Mouse (Mus musculus) limb, embryonic 13.5 days (tissue): ENCODE measurements around the gene C5ar1. TPM values are rescaled to one million over a fixed set of nuclear protein-coding genes. Genes with fewer than 3 reads are reported as not detected.

Source experiments
- ATAC-seq: fragments of 200-750 bp; cut with Nextera tagmentation; 2 replicates; pipeline ENCODE4 v1.8.0; 2017; ENCODE audit warnings: low read depth, moderate number of reproducible peaks, moderate TSS enrichment; ENCODE audit not compliant: low FRiP score
- H3K27ac ChIP-seq: fragments of 300-500 bp; sonication (generic); 2 replicates; pipeline ENCODE4 v1.5.1; 2015; ENCODE audit warnings: inconsistent platforms, mild to moderate bottlenecking, moderate library complexity
- H3K27me3 ChIP-seq: fragments of 300-500 bp; sonication (generic); 2 replicates; pipeline ENCODE4 v1.6.1; 2015; ENCODE audit warnings: mild to moderate bottlenecking, inconsistent platforms
- H3K36me3 ChIP-seq: fragments of 300-500 bp; sonication (generic); 2 replicates; pipeline ENCODE4 v1.6.1; 2015; ENCODE audit warnings: inconsistent platforms, mild to moderate bottlenecking, moderate library complexity
- H3K4me1 ChIP-seq: fragments of 300-500 bp; sonication (generic); 2 replicates; pipeline ENCODE4 v1.6.1; 2015; ENCODE audit warnings: inconsistent platforms
- H3K4me2 ChIP-seq: fragments of 300-500 bp; sonication (generic); replicated peaks from 2 replicates; pipeline ENCODE4 v1.6.1; 2015; ENCODE audit warnings: inconsistent platforms, mild to moderate bottlenecking, moderate library complexity
- H3K4me3 ChIP-seq: fragments of 300-500 bp; sonication (generic); 2 replicates; pipeline ENCODE4 v1.5.1; 2015; ENCODE audit warnings: moderate library complexity, mild to moderate bottlenecking, inconsistent platforms
- H3K9ac ChIP-seq: fragments of 300-500 bp; sonication (generic); 2 replicates; pipeline ENCODE4 v1.6.1; 2015; ENCODE audit warnings: mild to moderate bottlenecking, inconsistent platforms
- H3K9me3 ChIP-seq: fragments of 300-500 bp; sonication (generic); 2 replicates; pipeline ENCODE4 v1.6.1; 2016; ENCODE audit warnings: inconsistent platforms
- WGBS: fragments of 180-500 bp; shearing (Covaris S2); methylation state at CpG from one replicate; pipeline ENCODE4 v1.1.7; 2015; 5-methylcytosine and 5-hydroxymethylcytosine counted together
- polyA plus RNA-seq: library from polyadenylated mRNA; unstranded; fragments of >200 nt; fragmentation: Nextera tagmentation; extraction: Ambion mirVana; gene quantifications from 2 replicates; pipeline ENCODE4 v1.2.1, GENCODE M21; 2015

Gene C5ar1
- polyA plus RNA-seq, 1 experiment from 2014 or later = 2.4 TPM

DNA sequence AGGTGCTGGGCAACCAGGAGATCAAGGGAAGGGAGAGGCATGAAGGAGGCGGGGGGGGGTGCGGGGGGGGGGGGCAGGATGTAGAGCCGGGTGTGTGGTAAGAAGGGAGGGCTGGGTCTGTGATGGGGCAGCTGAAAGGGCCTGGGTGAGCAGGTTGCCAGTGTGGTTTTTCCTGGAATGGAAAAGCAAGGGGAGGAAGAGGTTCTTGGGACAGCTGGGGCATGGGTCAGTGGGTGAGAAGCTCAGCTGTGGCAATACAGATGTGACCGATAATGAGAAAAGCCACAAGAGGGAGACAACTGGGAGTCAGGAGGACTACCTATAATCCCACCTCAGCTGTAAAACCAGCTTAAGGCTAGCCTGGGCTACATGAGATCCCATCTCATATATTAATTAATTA is 13.4 kb downstream of the C5ar1 start:
- H3K4me3 ChIP-seq = no peak overlapping the region
- H3K27me3 ChIP-seq = no peaks in the 10 kb centered on the region
- ATAC-seq = no peak
- H3K4me2 ChIP-seq = no peak overlapping the region
- H3K36me3 ChIP-seq = no peaks in the 10 kb centered on the region
- H3K27ac ChIP-seq = no peak overlapping the region
- H3K9me3 ChIP-seq = no peaks in the 10 kb centered on the region
- WGBS = 50% methylated on average over 1 of the region's 4 CpGs
- no peaks in the 10 kb centered on the region for H3K4me1 ChIP-seq
- no peak overlapping the region for H3K9ac ChIP-seq

DNA sequence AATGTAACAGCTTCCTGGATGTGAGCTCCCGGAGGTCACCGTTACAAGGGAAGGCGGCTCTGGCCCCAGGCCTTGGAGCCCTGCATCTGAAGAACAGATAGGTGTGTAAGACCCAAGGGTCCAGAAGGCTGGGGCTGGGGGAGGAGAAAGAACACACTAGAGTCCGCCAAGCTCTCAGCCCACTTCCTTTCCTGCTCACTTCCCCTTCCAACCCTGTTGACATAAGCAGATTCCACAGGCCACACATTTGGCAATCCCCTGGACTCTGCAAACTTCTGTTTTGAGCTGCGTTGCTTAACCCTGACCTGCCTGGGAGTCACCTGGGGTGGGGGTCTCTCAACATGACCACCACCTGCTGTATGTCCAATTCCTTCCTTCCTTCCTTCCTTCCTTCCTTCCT is 15.3 kb downstream of the C5ar1 start, which contains the start of gene C5ar2:
Gene C5ar2 (minus strand): TSS at position 88 of the 400 bp plus-strand sequence.
- WGBS = 67% methylated on average over 5 of the region's 5 CpGs

DNA sequence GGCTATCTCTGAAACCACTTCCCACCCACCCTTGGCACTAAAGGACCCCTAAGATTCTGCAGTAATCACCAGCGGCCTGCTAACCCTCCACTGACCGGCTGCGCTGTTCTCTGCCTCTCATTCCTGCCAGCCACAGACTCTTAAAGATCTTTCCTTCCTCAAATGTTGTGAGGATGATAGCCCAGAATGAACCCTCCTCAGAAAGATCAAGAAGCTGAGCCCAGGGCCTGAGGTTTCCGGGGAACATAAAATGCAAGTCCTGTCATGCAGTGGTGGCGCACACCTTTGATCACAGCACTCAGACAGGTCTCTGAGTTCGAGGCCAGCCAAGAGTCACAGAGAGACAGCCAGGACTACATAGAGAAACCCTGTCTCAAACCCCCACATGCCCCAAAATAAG is 17.1 kb downstream of the C5ar1 start:
- 78% methylated on average over 6 of the region's 6 CpGs for WGBS

More for the DNA sequence above, 15.3 kb downstream of the C5ar1 start, which contains the start of gene C5ar2:
- H3K4me2 ChIP-seq = no peak within 1 kb of the TSS
- no peaks in the 10 kb centered on the region for H3K36me3 ChIP-seq
- H3K27me3 ChIP-seq = no peaks in the 10 kb centered on the region
- H3K9me3 ChIP-seq = no peaks in the 10 kb centered on the region
- H3K27ac ChIP-seq = no peak within 1 kb of the TSS
- H3K9ac ChIP-seq = no peak within 1 kb of the TSS
- no peaks in the 10 kb centered on the region for H3K4me1 ChIP-seq
- ATAC-seq = no peak
- H3K4me3 ChIP-seq = no peak within 1 kb of the TSS

DNA sequence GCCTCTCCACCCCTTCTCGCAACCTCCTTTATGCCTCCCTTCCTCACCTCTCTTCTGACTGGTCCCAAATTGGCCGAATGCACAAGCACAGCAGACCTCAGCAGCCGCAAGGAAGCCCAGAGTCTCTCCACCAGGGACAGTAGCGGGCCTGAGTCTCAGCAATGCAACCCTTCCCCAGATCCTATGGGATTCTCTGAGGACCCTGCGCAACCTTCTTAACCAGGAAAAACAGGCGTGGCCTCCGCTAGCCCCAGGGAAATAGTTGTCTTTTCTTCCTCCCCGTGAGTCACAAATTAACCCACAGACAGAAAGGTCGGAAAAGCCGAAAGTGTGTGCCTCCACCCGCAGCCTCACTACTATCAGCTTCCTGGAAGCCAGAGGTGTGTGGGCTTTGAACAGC is 17.6 kb downstream of the C5ar1 start:
- H3K4me1 ChIP-seq = no peaks in the 10 kb centered on the region

More for the DNA sequence above, 17.1 kb downstream of the C5ar1 start:
- Histone ChIP-seq H3K4me2 (no peak overlapping the region), H3K4me1 (no peaks in the 10 kb centered on the region), H3K9ac (no peak overlapping the region), H3K27ac (no peak overlapping the region), H3K36me3 (no peaks in the 10 kb centered on the region), H3K27me3 (no peaks in the 10 kb centered on the region), H3K9me3 (no peaks in the 10 kb centered on the region), H3K4me3 (no peak overlapping the region)
- no peak for ATAC-seq

DNA sequence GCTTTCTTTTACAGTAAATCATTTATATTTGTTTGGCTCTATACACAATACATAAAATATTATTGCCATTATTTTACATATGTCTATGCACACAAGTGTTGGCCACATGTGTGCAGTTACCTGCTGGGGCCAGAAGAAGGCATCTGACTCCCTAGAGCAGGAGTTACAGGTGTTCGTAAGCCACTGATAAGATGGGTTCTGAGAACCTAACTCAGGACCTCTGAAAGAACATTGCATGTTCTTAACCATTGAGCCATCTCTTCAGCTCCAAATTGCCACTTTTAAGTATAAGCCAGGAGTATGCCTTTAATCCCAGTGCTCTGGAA is 18.4 kb downstream of the C5ar1 start:
- no peak overlapping the region for H3K4me2 ChIP-seq
- no peaks in the 10 kb centered on the region for H3K36me3 ChIP-seq
- H3K4me1 ChIP-seq = no peaks in the 10 kb centered on the region
- H3K9ac ChIP-seq = no peak overlapping the region
- ATAC-seq = no peak
- 79% methylated on average over 1 of the region's 1 CpGs for WGBS
- no peaks in the 10 kb centered on the region for H3K27me3 ChIP-seq
- no peak overlapping the region for H3K4me3 ChIP-seq
- H3K27ac ChIP-seq = no peak overlapping the region
- H3K9me3 ChIP-seq = no peaks in the 10 kb centered on the region

More for the DNA sequence above, 17.6 kb downstream of the C5ar1 start:
- H3K36me3 ChIP-seq = no peaks in the 10 kb centered on the region
- H3K27ac ChIP-seq = no peak overlapping the region
- no peak for ATAC-seq
- WGBS = 52% methylated on average over 11 of the region's 11 CpGs
- no peaks in the 10 kb centered on the region for H3K9me3 ChIP-seq
- H3K9ac ChIP-seq = no peak overlapping the region
- H3K4me3 ChIP-seq = no peak overlapping the region
- no peak overlapping the region for H3K4me2 ChIP-seq
- H3K27me3 ChIP-seq = no peaks in the 10 kb centered on the region

DNA sequence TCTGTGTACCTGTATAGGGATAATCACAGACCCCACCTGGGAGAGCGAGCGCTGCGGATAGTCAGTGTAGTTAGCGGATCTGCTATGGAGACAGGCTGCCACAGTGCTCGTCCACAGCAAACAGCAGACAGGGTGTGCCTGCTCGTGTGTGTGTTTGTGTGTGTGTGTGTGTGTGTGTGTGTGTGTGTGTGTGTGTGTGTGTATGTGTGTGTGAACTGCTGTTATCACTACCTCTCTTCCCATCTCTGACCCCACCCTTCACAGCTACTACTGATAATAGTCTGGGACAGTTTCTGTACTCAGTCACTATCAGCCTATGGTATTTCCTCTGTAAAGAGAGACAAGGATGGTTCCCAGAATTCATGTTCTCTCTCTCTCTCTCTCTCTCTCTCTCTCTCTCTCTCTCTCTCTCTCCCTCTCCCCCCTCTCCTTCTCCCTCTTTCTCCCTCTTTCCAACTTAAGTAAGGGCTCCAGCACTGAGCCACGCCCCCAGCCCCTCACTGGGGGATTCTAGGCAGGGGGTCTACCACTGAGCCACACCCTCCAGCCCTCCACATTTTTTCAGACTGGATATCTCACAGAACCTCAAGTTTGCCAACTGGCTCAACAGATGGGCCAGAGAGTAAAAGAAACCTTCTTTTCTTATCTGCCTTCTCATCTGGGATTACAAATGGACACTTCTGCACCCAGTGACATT is 18.9 kb downstream of the C5ar1 start:
- H3K9me3 ChIP-seq = no peaks in the 10 kb centered on the region
- H3K9ac ChIP-seq = no peak overlapping the region
- H3K4me3 ChIP-seq = no peak overlapping the region
- no peaks in the 10 kb centered on the region for H3K4me1 ChIP-seq
- no peaks in the 10 kb centered on the region for H3K27me3 ChIP-seq
- H3K27ac ChIP-seq = no peak overlapping the region
- no peak for ATAC-seq
- no peaks in the 10 kb centered on the region for H3K36me3 ChIP-seq
- 74% methylated on average over 7 of the region's 7 CpGs for WGBS
- no peak overlapping the region for H3K4me2 ChIP-seq

DNA sequence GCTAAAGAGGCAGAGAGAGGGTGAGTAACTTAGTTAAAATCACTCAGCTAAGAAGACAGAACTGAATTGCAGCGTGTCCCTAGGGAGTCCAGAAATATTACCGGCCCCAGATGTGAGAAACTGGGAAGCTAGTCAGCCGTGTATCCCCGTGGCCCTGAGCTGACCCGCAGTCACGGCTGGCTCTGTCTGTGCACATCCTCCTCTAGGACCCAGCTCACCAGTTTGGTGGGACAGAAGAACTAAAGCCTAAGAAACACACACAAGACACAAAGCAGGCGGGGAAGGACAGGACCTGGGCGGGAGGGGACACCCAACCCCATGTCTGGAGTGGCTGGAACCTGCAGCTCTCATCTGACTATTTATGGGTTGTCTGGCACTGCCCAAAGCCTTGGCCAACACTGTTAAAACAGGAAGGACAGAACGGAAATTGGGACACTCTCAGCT is 19.8 kb downstream of the C5ar1 start:
- Histone ChIP-seq H3K9me3 (no peaks in the 10 kb centered on the region), H3K9ac (no peak overlapping the region), H3K4me1 (no peaks in the 10 kb centered on the region), H3K36me3 (no peaks in the 10 kb centered on the region), H3K4me3 (no peak overlapping the region), H3K27ac (no peak overlapping the region), H3K27me3 (no peaks in the 10 kb centered on the region), H3K4me2 (no peak overlapping the region)
- ATAC-seq = no peak
- 60% methylated on average over 9 of the region's 9 CpGs for WGBS

DNA sequence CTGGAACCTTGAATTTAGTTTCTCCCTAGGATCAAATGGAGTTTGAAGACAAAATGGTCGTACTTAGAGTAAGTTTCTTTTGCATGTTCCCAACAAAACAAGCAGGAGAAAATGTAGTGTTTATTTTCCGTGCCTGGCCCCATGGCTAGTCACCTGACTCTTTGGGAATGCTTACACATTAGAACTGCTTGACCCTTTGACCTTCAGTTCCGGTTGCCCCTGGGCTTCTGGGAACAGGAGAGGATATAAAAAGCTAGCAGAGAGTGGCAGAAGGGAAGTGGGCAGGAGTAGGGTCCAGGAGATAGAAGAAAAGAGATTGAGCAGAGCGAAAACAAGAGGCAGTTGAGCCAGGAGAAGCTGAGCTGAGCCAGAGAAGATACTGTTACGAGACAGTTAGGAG is 29.5 kb downstream of the C5ar1 start:
- H3K27me3 ChIP-seq = no peaks in the 10 kb centered on the region
- H3K4me3 ChIP-seq = no peak overlapping the region
- 30% methylated on average over 5 of the region's 5 CpGs for WGBS
- H3K9ac ChIP-seq = no peak overlapping the region; the same call in 1 of the 2 replicates
- H3K36me3 ChIP-seq = no peaks in the 10 kb centered on the region
- peaks cover 5% of the 10 kb centered on the region for H3K4me1 ChIP-seq
- peaks cover 14% of the 10 kb centered on the region; the same call in 1 of the 2 replicates for H3K9me3 ChIP-seq
- H3K27ac ChIP-seq = no peak overlapping the region
- ATAC-seq = no peak
- H3K4me2 ChIP-seq = no peak overlapping the region

DNA sequence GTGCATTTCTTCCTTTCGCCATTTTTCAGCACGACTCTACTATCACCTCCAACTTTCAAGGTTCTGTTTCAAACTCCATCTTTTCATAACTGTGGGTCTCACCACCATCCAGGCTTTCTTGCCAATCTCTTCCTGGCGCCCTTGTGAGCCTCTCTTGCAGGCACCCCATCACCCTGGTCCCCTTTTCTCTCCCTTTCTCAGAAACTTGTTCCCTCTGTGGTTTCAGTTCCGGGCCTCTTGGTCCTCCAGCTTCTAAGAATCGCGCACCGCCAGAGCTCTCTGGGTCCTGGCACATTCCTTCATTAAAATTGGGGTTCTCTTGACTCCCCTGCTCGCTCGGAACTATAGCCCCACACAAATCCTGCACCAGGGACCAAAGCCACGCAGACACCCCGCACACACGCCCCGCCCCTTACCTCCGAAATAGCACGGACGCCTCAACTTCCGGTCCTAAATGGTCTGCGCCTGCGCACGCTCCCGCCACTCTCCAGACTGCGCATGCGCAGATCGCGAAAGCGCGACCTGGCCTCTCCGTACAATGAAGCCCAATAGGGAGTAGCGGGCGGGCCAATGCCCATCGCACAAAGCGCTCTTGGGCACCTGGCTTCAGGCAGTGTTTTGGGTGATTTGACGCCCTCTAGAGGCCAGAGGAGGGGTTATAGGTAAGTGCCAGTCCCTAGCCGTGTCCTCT is 37.6 kb downstream of the C5ar1 start, which contains the start of gene Dhx34:
Gene Dhx34 (minus strand): TSS at position 456 of the 691 bp plus-strand sequence.
- Histone ChIP-seq H3K27me3 (no peaks in the 10 kb centered on the region), H3K4me3 (peak within 1 kb of the TSS; percentile 70), H3K36me3 (peaks cover 20% of the 10 kb centered on the region), H3K9ac (peak within 1 kb of the TSS; percentile 79), H3K9me3 (no peaks in the 10 kb centered on the region), H3K4me2 (peak within 1 kb of the TSS; percentile 68), H3K4me1 (peaks cover 7% of the 10 kb centered on the region), H3K27ac (peak within 1 kb of the TSS; percentile 85)
- 1% methylated on average over 34 of the region's 34 CpGs for WGBS
- peak; percentile 94 for ATAC-seq

DNA sequence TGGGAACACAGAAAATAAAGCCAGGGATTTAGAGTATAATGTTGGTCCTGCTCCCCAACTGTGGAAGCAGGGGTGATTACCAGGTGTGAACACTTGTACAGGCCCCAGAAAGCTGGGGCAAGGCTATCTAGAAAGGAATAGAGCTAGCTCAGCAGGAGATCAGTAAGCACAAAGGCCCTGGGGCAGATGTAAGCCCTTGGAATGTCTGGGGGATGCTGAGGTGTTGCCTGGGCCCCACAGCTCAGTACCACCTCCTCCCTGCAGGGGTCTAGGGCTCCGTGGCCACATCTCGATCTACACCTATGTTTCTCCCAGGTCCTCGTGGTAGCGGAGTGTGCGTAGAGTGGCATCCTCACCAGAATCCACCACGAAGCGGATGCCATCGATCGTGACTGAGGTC is 45.4 kb downstream of the C5ar1 start:
- Histone ChIP-seq H3K9me3 (no peaks in the 10 kb centered on the region), H3K4me1 (no peaks in the 10 kb centered on the region), H3K4me3 (no peak overlapping the region), H3K4me2 (no peak overlapping the region), H3K27ac (no peak overlapping the region), H3K9ac (no peak overlapping the region), H3K27me3 (no peaks in the 10 kb centered on the region), H3K36me3 (peaks cover 93% of the 10 kb centered on the region)
- ATAC-seq = no peak
- 90% methylated on average over 9 of the region's 9 CpGs for WGBS

DNA sequence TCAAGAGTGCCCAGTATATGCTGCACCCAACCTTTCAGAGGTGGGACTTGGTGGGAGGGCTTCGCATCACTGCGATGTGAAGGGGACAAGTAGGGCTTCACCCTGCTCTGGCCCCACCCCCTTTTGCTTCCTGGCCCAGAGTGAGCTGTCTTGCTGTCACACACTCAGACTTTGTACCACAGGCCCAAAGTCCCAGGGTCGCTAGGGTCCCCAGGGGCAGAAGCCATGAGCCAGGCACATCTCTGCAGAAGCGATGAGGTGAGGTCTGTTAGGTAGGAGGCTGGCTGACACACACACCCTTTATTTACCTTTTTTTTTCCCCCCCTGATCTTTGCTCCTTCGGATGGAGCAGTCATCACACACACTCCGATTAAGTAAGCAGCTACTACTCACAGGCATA is 46.1 kb downstream of the C5ar1 start:
- no peak overlapping the region for H3K27ac ChIP-seq
- H3K9ac ChIP-seq = no peak overlapping the region
- H3K9me3 ChIP-seq = no peaks in the 10 kb centered on the region
- no peak for ATAC-seq
- H3K36me3 ChIP-seq = peaks cover 92% of the 10 kb centered on the region
- no peaks in the 10 kb centered on the region for H3K27me3 ChIP-seq
- no peaks in the 10 kb centered on the region for H3K4me1 ChIP-seq
- WGBS = 92% methylated on average over 6 of the region's 6 CpGs
- H3K4me3 ChIP-seq = no peak overlapping the region
- H3K4me2 ChIP-seq = no peak overlapping the region

DNA sequence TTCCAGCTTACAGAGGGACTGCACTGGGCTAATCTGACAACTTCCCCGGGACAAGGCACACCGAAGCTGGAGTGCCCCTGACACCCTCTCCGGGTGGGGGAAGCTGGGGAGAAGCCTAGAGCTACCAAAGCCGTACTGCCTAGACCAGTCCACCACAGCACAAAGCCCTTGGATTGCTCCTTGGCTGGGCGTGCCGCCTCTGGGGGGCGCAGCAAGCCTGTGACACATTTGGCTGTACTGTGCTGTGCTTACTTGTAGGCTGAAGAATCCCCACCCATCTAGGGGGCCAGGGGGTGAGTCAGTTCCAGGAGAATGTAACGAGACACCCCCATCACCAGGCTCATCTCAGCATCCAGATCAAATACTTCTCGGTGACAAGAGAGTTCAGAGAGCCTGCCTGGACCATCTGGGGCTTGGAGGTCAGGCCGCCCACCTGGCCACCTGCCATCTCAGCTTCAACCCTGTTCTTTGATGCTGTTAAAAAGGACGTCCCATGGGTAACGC is 48.4 kb downstream of the C5ar1 start:
- ATAC-seq = no peak
- Histone ChIP-seq H3K27ac (no peak overlapping the region), H3K27me3 (no peaks in the 10 kb centered on the region), H3K9me3 (no peaks in the 10 kb centered on the region), H3K4me2 (no peak overlapping the region), H3K4me3 (no peak overlapping the region), H3K36me3 (peaks cover 86% of the 10 kb centered on the region), H3K4me1 (no peaks in the 10 kb centered on the region), H3K9ac (no peak overlapping the region)
- WGBS = 70% methylated on average over 12 of the region's 12 CpGs
